Mouse (Mus musculus): ENCODE data around the gene Enah. TPM values are rescaled to one million over a fixed set of nuclear protein-coding genes. Genes with fewer than 3 reads are reported as not detected.

The Enah gene
- total RNA-seq, 2 experiments from 2014 or later = 196 to 207 TPM

- DNase-seq = no peak
These were observed 61.4 kb downstream of the Enah start for GRCm38 (mm10) chr1:181958392-181958791.

DNA sequence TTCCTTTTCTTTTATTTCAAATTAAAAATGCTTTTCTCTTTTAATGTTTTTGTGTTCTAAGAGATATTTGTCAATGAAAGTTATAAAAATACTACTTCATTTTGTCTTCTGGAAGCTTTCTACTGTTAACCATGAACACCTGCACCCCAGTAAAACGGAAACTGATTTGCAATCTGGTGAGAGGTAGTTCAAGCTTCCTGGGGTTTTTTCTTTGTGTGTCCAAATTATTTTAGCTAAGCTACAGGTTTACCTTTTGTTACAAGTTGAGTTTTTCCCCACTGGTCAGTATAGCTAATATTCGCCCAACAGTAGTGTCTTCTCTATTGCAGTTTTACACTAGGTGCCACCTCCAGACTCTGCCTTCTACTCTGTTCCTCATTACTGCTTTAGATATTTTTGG is 62.1 kb downstream of the Enah start:
- DNase-seq = no peak

- no peak for DNase-seq
These were observed 66.2 kb downstream of the Enah start for GRCm38 (mm10) chr1:181953547-181953946.

- DNase-seq = no peak
These were observed 68.5 kb downstream of the Enah start for GRCm38 (mm10) chr1:181951266-181951665.

DNA sequence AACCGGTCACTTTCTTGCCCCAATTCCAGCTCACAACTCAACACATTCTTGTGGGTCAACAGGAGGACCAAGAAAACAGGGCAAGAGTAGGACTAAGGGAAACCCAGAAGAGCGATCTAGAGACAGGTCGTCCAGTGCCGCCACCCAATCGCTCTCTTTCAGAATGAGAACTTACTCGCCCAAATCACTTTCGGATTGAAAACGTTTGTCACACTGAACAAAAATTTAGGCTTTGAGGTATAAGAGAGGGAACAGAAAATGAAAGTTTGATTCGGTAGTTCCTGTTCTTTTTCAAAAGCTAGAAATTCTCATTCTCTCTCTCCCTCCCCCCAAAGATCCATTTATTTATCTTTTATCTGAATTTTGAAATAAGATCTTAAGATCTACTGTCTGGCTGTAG is 69.1 kb downstream of the Enah start:
- DNase-seq = no peak

GRCm38 (mm10) chr1:181948191-181948590 is 71.6 kb downstream of the Enah start:
- no peak for DNase-seq

DNA sequence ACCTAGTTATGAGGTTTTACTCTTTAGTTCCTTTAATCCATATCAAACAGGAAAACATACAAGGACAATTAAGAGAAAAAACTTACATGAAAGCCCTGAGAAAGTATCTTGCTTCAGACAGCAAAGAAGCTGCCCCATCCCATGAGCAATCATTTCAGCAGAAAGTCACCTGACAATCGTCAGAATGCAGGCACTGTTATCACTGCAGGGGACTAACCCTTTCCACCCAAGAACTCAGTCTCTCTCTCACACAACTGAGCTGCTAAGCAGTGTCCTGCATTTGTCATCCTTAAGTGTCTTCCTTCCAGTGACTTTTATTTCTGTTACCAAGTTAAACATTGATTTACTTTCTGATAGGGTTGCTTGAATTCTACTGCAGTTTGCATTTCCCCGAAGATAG is 82.7 kb downstream of the Enah start:
- no peak for DNase-seq

DNA sequence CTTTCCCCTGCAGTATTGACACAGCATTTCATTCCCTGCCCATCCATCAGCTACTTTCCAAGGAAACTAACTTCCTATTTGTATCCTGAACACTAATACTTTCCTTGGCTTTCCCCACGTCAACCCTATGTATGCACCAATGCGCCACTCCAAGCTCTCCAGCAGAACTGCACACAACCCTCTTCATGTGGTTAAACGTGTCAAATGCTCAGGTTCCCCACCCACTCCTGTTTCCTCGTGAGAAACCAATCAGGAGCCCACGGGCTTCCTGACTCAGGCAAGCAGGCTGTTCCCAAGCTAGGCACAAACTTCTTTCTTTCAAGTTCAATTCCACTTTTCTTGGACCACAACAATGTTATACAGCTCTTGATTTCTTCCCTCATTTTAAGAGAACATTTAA is 91.4 kb downstream of the Enah start:
- DNase-seq = no peak

- DNase-seq = peak; percentile 50
These were observed 96.4 kb downstream of the Enah start for GRCm38 (mm10) chr1:181923384-181923783.

- DNase-seq = peak; percentile 45
These were observed 98.0 kb downstream of the Enah start for GRCm38 (mm10) chr1:181921580-181922494.

DNA sequence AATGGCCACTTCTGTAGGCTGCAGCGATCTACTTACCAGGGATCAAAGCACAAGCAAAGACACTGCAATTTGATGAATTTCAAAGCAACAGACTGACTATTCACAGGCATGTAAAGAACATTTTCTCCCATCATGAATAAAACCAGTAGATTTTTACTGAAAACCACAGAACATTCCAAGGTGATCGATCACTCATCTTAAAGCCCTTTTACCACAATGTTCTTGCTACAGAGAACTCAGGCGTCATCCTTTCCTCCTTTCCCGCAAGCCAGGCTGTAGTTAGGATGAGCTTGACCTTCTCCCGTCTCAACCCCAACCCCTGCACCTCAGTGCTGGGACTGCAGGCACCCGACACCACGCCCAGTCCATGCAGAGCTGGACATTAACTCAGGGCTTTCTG is 107.9 kb downstream of the Enah start:
- DNase-seq = no peak

- DNase-seq = no peak
These were observed 118.0 kb downstream of the Enah start for GRCm38 (mm10) chr1:181901706-181902373.

DNA sequence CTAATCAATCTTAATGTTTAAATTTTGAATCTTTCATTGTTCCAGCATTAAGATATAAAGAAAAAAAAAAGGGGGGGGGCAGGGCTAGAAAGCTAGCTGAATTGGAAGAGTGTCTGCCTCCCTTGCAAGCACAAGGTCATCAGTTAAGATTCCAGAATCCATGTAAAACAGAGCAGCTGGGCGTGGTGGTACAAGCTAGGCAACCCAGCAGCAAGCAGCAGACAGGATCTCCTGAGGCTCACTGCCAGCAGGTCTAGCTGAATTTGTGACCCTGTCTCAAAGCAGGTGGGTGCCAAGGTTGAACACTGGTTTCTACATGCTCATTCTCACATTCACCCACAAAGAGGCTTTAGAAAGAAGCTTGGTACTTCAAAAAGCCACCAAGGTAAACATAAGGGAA is 118.9 kb downstream of the Enah start:
- DNase-seq = no peak

- DNase-seq = no peak
These were observed 120.8 kb downstream of the Enah start for GRCm38 (mm10) chr1:181898961-181899360.

DNA sequence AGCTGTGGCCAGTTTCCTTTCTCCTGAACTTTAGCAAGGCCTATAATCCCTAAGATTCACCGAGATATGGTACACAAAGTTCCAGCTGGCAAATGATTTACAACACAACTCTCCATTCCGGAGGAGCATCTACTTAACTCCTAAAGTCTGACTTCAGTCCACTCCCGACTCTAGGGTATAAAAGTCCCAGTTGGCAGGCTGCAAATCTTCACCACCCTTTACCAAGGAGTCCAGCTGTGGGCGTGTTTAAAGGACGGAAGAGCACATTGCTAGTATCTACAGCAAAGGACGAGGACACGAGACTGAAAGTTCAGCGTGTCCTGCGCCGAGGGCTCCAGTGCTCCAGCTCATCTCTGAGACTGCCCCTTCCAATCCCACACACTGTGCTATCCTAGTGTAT is 122.8 kb downstream of the Enah start:
- DNase-seq = no peak

DNA sequence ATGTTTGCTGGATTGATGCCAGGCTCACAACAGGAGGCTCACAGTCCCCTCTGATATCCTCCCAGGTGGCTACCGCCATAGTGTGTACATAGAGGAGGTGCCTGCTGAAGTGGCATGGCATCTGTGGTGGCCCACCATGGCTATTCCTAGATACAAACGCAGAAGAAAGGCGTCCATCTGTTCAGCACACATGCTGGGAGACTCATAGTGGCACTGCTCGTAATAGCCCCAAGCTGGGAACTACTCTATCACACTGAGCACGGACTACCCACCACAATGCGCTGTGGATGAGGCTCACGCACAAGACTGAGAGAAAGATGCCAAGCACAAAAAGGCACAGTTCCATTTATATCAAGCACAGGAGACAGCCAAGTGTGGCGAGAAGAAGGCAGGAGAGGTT is 126.1 kb downstream of the Enah start:
- no peak for DNase-seq

DNA sequence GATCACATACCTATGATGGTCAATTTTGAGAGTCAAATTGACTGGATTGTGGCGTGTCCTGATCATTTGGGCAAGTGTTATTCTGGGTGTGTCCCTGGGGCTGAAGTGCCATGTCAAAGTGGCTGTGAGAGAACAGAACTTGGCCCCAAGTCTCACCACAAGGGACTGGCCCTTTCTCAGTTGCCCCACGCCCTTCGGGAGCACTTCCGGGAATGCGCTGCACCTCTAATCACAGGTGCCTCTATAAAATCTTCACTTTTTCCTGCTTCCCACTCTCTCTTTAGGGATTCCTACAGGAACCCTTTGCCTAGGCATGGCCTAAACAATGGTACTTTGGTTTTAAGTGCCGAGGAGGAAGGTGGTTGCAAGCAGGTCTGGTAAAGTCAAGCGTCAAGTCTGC is 130.1 kb downstream of the Enah start:
- no peak for DNase-seq

DNA sequence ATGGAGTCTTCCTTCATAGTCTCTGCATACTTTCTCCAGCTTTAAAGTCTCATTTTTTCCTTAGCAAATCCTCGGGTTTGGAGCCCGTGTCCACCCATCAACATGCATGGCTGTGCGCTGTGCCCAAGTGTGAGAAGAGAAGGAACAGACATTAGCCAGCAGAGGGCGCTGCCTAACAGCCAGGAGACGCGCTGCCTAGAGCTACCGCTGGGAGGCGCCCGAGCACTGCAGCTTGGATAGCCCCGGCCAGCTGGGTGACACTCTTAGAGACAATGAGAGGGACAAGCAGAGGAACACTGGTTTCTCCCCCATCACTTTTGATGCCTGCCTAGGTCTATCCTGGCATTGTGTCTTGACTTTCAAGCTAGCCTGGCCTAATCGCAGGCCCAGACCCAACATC is 131.0 kb downstream of the Enah start:
- peak; percentile 96 for DNase-seq

- peak; percentile 64 for DNase-seq
These were observed 138.3 kb downstream of the Enah start for GRCm38 (mm10) chr1:181881532-181881931.

DNA sequence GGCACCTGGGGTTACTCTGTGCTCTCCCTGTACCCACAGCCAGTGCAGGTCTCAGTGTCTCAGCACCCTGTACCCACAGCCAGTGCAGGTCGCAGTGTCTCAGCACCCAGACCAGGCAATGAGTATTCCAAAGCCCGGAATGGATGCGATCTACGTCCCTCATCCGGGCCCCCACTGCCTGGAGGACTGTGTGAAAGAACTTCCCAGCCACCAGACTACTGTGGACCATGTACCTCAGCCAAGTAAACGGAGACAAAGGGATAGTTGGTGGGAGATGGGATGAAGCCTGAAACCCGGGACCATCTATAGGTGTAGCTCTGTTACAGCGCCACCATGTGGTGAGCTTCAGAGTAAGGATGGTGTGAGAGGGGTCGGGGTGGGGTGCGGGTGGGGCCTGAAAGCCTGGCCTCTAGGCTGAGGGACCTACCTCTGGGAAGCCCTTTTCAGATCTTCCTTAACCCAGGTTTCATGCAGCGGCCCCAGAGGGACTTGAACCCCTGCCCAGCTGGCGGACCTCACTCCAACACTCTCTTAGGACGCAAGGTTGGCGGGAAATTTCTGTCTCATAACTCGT is 139.0 kb downstream of the Enah start:
- no peak for DNase-seq

DNA sequence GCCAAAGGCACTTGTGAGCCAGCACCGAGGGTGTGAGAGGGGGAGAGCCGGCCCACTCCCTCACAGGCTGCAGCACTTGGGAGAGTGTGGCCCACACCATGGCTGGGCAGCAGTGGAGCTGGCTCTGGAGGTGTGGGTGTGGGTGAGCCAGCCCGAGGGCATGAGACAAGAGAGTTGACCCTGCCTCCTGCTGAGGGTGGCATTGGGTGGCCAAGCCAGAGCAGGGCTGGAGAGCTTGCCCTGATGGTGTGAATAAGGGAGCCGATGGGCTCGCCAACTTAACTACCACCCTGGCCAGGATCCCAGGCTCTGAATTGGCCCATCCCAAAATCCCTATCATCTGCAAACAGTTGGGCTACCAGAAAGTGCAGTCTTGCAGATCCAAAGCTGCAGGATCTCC is 141.4 kb downstream of the Enah start:
- no peak for DNase-seq

DNA sequence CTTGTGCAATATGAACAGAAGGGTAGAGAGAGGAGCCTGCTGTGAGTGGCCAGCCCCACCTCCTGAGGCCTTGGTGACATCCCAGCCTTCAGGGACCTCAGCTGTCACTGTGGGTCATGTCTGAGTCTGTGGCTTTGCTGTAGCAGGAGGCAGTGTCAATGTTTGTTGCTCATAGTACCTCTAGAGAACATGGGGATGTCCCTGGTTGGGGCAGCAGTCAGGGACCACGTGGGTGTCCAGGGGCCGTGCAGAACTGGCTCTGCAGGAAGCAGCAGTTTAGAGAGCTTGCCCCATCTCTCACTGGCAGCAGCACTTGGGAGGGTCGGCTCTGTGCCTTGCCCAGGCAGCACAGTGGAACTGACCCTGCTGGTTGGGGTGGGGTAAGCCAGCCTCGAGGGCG is 142.7 kb downstream of the Enah start:
- no peak for DNase-seq

- no peak for DNase-seq
These were observed 143.1 kb downstream of the Enah start for GRCm38 (mm10) chr1:181876656-181877055.
